Mouse (Mus musculus) thymus, postnatal 4 days (tissue): ENCODE data around the gene Pex13.
A peak's percentile ranks its signal among the peaks of the same experiment; 100 is the strongest.

ENCODE experiments used
- DNase-seq: peaks from one replicate; pipeline ENCODE4 v3.0.0; 2021

Gene Pex13

DNA sequence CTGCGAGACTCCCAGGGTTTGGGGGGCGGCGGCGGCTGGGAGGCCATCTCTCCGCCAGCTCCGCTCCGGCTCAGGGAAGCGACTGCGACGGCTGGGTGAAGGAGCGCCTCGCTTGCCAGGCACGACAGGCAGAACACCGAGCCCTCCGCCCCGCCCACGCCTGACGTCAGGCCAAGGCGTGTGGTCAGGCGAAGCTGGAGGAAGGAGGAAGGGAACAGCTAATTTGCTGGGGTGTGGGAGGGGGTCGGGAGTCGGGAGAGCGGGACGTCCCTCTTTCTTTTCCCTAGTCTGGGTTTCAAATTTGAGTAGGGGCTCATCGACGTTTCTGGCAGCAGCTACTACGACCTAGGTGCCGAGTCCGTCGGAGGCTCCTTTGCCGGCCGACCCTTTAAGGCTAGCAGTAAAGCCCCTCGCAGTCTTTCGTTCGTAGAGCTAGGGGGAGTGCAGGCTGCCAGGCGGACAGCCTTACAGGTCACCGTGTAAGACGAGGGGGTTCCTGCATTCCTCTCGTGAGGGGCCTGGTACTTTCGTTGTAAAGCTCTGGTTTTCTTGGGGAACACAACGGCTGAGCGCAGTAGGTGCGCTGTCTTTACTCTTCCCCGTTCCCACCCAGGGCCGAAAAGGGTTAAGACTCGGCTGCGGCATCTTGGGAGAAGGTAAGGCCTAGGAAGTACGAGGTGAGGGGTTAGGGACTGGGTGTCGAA, at the start of gene Pex13:
TSS of gene Pex13 (minus strand) at position 162 of the 704 bp plus-strand sequence.
- DNase-seq = peak; percentile 92

DNA sequence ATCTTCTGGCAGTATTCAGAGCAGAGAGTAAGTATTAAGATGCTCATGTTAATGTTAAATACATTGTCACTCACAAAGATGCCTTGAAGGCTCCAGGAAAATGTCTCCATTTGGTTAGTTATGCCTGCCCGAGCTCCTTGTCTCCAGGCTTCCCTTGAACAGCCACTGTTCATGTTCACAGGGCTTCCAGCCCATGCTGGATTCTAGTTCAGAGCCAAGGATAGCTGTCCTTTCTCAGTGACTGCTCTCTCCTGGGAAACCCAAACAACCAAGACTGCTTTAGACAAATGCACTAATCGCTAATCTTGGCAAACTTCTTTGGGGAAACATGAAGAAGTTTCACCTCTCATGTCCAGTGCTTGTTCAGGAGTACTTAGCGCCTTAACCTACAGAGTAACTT, 46.5 kb upstream of the Pex13 start:
- no peak for DNase-seq

DNA sequence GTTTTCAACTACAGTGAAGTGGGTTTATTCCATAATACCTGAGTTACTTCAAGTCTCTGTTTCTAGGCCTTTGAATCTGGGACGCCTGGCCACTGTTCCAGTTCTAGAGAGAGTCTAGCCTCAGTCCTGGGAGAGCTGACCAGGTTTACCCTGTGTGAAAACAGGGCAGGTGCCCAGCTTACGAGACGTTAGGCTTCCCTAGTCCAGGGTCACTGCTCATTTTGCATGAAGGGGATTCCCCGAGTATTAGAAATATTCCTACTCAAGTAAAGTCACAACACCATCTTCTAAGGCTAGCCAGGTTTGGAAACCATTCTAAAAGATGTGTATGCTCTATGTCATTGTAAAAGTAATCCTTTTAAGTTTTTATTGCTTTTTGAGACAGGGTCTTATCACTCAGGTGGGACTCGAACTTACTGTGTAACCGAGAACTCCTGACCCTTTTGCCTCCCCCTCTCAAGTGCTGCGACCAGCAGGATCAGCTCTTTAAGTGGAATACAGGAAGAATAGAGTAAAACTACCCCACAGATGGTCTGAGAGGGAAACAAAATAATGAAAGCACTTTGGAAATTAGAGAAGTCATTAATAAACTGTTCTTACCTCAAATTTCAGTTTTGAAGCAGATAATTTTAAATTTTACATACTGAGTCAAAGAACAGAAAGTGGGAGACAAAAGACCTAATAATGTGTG, 39.0 kb upstream of the Pex13 start:
- no peak for DNase-seq

DNA sequence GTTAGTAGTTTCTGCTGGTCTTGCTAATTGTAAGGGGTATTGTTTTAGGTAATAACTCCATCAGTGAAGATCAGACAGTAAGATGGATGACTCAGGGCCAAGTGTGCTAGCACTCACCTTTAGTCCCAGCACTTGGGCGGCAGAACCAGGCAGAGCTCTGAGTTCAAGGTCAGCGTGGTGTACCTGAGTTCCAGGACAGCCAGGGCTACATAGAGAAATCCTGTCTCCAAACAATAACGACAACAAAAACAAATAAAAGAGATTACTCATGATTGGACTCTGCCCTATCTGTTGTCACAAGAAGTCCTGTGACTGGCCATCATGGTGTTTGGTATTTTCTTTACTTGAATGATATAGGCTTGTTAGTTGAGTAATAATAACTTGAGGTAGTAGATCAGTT, 36.1 kb upstream of the Pex13 start:
- no peak for DNase-seq

DNA sequence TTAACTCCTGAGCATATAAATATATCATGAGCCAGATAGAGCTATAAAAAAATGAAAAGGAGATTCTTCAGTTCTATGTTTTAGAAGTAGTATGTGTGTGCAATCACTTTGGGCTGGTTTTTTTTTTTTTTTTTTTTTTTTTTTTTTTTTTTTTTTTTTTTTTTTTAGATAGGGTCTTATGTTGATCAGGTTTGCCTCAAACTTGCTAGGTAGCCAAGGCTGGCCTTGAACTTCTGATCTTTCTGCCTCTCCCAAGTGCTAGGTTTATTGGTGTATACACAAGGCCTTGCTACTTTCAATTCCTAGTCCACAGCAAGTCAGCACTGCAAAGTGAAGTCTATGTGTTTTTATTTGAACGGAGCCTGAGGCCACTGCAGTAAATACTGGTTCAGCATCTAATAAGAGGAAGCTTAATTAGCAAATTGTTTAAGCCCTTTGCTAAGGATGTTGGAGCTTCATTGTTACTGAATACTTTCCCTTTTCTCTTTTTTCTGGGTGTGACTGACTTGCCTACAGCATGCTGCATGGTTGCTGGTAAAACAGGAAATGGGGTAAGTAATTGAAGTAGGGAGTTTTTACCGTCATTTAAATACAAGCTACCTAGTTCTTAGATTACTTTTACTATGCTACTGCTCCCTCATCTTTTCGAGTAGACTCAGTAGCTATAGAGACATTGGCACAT, 33.8 kb upstream of the Pex13 start:
- no peak for DNase-seq

DNA sequence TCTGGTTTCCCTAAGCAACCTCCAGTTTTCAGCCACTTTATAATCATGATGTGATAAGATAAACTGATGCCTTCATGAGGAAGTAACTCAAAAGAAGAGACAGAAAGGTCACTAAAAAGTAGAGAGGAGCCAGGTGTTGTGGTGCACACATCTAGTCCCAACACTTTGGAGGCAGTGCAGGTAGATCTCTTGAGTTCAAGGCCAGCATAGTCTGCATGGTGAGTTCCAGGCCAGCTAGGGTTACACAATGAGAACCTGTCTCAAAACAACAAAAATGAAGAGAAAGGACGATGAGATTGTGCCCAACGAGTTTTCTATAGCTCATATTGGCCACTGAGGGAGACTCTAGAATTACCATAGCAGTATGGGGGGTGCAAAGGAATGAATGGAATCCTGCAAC, 32.8 kb upstream of the Pex13 start:
- DNase-seq = no peak

DNA sequence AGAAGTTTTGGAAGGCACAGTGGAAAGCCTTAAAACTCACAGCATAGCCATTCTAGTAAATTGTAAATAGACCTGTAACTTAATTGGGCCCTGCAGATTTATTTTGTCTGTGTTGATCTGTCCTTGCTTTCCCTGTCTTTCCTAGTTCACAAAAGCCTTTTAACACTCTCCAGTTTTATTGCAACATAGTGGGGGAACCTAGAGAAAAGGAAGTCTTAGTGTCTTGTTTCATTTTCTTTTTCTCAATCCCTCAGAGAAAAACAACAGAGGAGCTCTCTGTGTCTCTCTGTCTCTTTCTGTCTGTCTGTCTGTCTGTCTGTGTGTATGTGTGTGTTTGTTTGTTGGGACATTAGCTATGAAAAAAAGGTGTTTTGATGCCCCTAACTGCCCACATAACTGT, 30.1 kb upstream of the Pex13 start:
- no peak for DNase-seq

DNA sequence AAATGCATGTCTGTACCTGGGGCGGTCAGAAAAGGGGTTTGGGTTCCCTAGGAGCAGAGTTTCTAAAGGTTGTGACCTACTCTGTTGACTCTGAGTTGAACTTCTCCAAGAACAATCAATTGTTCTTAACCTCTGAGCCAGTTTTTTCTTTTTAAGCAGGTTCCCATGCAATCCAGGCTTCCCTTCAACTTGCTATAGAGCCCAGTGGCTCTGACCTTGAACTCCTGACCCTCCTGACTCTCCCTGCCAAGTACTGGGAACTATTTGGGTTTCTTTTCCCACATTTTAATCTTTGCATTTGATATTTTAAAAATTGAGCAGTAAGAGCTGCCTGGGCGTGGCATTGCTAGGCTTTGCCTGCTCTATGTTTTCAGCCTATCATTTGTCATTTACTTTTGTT, 27.5 kb upstream of the Pex13 start:
- DNase-seq = no peak

DNA sequence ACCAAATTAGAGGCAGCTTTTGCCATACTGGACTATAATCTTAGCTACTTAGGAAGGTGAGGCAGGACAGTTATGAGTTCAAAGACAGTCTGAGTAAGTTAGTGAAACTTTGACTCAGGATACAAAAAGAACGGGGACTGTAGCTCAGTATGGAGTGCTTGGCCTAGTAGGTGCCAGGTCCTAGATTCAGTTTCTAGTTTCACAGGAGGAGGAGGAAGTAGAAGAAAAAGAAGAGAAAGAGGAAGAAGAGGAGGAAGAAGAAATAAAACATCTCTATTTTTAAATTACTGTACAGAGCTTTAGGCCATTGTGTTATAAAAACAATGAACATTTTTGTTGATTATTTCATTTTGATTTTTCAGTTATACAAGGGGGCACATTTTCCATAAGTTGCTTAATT, 22.3 kb upstream of the Pex13 start:
- DNase-seq = no peak

DNA sequence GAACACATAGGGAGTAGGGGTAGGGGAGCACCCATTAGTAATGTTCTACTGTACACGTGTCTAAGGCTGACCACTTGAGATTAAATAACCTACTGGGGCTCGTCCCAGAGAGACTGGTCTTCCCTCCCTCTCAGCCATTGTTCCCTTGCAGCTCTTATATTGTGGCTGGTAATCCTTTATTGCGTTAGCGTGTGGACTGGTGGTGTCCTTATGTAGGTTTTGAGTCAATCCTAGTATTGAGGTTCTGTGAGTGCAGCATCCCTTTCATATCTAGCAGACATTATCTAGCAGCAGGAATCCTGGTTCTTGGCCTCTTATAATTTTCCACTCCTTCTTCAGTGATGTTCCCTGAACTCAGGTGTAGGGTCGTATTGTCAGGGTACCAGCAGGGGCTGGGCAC, 20.9 kb upstream of the Pex13 start:
- DNase-seq = no peak

DNA sequence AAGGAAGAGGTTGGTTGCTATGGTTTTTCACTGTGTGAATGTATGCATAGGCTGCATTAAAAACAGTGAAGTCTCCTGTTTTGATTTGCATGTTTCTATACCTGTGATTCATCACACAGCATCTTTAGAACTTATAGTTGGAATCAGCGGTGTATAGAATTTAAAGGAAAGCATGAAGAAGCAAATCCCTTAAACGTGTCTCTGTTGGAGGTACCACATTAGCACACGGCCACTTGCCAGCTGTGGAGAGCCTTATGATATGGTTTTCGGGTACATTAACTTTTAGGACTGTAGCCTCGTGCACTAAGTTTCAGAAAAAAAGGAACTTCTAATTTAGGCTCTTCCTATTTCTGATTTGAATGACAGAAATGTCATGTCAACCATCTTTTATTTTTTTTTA, 16.8 kb upstream of the Pex13 start:
- no peak for DNase-seq

DNA sequence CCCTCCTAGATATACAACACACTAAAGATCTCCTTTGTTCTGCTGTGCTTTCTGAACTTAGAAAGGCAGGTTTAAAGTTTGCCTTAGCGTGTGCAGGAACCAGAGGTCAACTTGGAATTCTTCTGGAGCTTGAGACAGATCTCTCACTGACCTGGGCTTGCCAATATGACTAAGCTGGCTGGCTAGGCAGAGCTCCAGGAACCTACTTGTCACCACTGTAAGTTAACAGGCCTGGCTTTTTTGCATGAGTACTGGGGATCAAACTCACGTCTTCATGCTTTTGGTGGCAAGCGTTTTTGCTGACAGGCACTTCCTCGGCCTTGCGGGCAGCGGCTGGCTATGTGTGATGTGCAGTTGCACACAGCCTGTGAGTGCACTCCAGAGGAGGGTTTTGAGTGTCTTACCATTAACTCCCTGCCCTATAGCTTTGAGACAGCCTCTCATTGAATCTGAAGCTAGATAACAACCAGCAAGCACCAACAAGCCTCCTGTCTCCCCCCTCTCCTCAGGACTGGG, 14.7 kb upstream of the Pex13 start:
- no peak for DNase-seq

DNA sequence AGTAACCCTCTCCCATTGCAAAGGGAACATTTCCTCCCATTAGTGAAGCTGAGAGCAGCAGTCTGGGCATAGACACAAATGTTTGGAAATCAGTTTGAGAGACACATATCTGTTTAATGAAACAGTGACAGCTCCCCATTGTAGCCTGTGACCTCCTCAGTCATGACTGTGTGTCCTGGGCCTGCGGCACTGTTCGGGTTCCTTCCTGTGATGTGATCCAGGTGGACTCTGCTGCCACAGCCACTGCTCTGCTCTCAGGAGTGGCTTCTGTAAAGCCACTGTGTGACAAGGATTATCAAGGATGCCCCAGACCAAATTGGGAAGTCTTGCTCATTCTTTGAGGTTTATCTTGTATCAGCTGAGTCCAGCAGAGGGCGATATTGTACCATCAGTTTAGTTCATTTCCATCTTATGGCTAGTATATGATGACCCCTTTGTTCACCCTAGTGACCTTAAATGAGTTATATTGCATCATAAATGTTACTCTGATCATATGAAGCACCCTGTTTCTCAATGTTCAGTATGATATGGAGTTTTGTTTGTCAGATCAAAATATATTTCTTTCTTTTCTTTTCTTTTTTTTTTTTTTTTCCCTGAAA, 13.4 kb upstream of the Pex13 start:
- DNase-seq = peak; percentile 71

DNA sequence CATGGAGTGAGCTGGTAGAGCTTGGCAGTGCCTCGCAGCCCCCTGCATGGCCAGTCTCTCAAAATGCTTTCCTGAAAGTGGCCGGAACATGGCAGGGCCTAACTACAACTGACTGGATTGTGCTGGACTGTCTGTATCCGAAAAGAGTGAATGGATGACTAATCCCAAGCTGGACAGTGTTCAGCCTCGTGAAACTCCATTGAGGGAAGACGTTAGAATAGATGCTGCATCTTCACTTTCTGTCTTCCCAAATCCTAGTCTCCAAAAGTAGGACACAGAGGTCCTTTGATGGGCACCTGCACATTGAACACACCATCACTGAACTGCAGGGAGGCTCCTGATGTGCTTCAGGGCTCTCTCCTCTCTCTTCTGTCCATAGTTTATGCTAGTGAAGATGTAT, 10.3 kb upstream of the Pex13 start:
- no peak for DNase-seq

DNA sequence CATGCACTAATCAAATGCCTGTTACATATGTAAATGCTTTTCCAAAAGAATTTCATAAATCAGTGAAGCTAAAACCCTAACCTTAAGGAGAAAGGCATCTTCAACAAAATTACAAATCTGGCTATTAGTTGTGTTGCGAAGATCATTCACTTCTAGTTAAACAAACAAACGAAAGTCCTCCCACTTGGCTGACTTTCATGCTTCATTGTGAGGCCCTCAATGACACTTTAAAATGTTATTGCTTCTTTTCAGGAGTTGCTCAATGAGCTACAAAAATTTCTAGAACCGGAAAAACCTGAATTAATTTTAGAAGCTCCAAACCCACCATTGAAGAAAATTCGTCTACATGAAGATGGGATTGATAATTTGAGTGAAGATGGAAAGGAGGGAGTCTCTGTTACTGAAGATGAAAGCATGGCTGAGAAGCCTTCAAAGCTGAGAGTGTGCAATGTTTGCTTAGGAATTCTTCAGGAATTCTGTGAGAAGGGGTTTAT, 6.5 kb upstream of the Pex13 start:
- DNase-seq = no peak

DNA sequence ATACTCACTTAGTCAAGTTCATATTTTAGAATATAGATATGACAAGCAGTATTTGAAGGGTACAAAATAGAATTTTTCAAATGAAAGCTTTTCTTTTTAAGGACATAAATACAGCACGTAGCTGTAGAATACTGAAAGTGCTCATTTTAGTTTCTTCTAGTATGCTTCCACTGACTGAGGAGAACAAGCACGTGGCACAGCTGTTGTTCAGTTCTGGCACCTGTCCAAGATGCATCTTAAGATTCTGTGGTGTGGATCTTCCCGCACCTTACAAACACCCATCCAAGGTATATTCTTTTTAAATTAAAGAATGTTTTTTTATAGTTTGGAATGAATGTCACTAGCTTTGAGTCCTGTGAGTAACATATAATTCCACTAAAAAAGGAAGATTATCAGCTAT, 1.4 kb upstream of the Pex13 start:
- DNase-seq = no peak

DNA sequence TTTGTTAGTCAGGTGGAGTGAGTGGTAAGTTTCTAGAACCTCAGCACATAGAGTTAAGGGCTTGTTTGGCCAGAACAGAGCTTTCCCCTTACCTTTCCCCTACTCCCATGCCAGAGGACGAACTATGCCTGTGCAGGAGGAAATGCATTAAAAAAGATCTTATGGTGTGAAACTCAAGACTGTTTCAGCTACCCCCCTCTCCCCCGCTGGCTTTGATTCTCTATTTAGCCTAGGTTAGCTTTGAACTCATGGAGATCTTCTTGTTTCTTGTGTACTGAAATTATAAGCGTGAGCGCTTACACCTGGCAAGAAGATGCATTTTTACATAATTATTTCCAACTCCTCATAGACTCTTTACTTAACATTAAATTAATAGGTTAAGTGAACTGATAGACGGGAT, 767 bp upstream of the Pex13 start:
- no peak for DNase-seq

DNA sequence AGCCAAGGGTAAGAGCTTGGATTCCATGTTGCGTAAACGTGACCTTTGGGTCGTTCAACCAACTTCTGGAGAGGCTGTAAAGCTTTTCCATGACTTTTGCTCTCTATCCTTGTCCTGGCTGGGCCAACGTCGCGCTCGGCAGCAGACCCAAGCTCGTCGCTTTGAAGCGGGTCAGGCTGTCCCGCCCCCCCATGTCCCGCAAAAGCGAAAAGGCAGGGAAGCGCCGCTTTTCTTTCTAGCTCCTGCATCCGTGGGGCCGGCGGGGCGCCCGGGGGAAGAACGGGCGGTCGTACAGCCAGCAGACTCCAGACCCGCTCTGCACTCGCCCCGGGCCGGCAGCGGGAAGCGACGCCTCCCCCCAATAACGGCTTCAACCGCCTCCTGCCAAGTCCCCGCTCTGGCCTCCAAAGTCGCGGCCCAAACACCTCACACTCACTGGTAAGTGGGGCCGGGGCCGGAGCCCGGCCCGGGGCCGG, 410 bp downstream of the Pex13 start, which contains the start of gene Pus10:
TSS of gene Pus10 (plus strand) at position 364 of the 476 bp plus-strand sequence.
- DNase-seq = no peak

DNA sequence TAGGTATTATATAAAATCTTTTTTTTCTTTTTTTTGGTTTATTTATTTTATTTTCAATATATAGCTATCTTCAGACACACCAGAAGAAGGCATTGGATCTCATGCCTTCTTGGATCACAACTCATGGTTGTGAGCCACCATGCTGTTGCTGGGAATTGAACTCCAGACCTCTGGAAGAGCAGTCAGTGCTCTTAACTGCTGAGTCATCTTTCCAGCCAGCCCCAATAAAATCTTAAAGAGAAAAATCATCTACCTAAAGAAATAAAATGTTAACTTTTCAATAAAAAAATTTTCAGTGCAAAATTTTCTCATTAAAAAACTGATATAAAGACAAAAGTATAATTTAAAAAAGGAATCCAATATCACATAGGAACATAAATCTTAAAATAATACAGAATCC, 1.5 kb downstream of the Pex13 start:
- no peak for DNase-seq

DNA sequence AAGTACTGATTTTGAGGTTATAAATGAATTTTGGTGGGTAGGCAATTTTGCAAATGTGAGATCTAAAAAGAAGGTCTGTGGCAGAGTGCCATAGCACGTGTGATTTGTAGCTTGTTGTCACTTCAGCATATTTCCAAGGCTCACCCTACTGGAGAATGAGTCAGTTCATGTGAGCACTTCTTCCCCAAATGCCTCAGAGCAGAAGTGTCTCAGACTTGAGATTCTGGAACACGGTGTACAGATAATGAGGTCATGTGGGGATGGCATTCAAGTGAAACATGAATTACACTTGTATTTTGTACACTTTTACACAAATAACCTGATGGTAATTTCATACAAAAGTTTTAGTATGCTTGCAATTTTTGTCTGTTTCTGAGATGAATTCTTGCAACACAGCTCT, 8.0 kb downstream of the Pex13 start:
- DNase-seq = no peak

DNA sequence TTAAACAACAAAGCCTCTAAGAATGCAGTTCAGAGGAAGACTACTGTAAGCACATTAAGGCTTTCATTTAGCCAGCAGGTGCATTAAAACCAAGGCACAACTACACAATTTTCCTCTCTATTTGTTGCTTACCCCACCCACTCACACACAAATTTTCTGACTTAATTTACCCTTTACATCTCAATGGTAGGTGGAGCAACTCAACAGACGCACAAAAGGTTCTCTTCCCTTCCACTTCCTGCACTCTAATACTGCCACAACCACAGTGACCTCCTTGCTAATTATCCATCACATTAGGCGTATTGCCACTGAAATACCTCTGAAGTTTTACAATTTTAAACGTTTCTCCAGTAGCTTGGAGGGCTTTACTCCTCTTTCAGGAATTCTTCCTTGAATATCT, 12.1 kb downstream of the Pex13 start:
- no peak for DNase-seq

DNA sequence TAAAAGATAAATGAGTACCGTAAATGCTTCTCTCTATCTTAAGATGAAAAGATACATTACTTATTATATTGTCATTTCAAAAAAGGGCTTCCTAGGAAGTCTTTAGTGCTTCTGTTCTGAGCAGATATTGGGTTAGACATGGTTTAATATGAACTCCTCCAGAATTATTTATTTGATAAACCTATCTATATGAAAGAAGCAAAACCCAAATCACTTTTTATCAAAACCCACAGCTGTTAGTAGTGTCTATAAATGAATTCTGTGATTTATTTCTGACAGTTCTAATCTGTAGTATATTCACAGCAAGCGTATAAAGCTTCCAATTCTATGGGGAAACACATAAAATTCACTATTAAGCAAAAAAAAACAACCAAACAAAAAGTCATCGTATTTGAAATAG, 17.9 kb downstream of the Pex13 start:
- DNase-seq = no peak

DNA sequence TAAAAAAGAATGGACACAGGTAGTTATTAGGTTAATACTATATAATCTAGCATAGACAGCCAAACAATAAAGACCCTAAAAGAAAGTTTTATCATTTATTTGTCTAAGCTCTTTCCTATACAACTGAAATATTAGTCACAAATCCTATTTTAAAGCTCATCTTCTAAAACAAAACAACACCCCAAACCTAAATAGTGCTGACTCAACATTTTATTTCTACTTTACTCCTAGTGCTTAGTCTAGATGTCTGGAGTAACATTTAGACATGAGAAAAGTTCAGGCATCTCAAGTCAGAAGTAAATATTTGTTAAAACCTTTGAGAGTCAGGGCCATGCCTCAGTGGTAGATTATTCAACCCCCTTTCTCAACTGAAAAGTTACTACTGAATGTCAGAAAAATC, 18.3 kb downstream of the Pex13 start:
- DNase-seq = no peak
